Mouse (Mus musculus) midbrain, embryonic 16.5 days (tissue): ENCODE data around the gene Npat. TPM values are rescaled to one million over a fixed set of nuclear protein-coding genes. Genes with fewer than 3 reads are reported as not detected.

Source experiments
- ATAC-seq: fragments of 200-750 bp; cut with Nextera tagmentation; 2 replicates; pipeline ENCODE4 v1.8.0; 2017; ENCODE audit warnings: moderate TSS enrichment
- H3K27ac ChIP-seq: fragments of 300-500 bp; sonication (generic); 2 replicates; pipeline ENCODE4 v1.5.1; 2014; ENCODE audit warnings: mild to moderate bottlenecking, low read length, mixed read lengths
- H3K27me3 ChIP-seq: fragments of 300-500 bp; sonication (generic); 2 replicates; pipeline ENCODE4 v1.6.1; 2014; ENCODE audit warnings: low read depth, low read length, mixed read lengths; ENCODE audit not compliant: control insufficient read depth, insufficient read depth
- H3K36me3 ChIP-seq: fragments of 300-500 bp; sonication (generic); 2 replicates; pipeline ENCODE4 v1.6.1; 2014; ENCODE audit warnings: mild to moderate bottlenecking, low read length, moderate library complexity, mixed read lengths; ENCODE audit not compliant: control insufficient read depth, insufficient read depth
- H3K4me1 ChIP-seq: fragments of 300-500 bp; sonication (generic); 2 replicates; pipeline ENCODE4 v1.6.1; 2014; ENCODE audit warnings: mild to moderate bottlenecking, low read length, mixed read lengths; ENCODE audit not compliant: control insufficient read depth, insufficient read depth
- H3K4me2 ChIP-seq: fragments of 300-500 bp; sonication (generic); 2 replicates; pipeline ENCODE4 v1.6.1; 2014; ENCODE audit warnings: mild to moderate bottlenecking, low read length, mixed read lengths
- H3K4me3 ChIP-seq: fragments of 300-500 bp; sonication (generic); 2 replicates; pipeline ENCODE4 v1.5.1; 2014; ENCODE audit warnings: low read depth, mild to moderate bottlenecking, low read length, moderate library complexity, mixed read lengths
- H3K9ac ChIP-seq: fragments of 300-500 bp; sonication (generic); 2 replicates; pipeline ENCODE4 v1.6.1; 2014; ENCODE audit warnings: low read depth, low read length, mixed read lengths
- H3K9me3 ChIP-seq: fragments of 300-500 bp; sonication (generic); replicated peaks from 2 replicates; pipeline ENCODE4 v1.6.1; 2014; ENCODE audit warnings: mild to moderate bottlenecking, low read length, mixed read lengths; ENCODE audit not compliant: control insufficient read depth, poor library complexity, severe bottlenecking
- WGBS: fragments of 180-500 bp; shearing (Covaris S2); extraction: QIAGEN DNeasy Blood & Tissue Kit; methylation state at CpG from one replicate; pipeline ENCODE4 v1.1.7; 2014; 5-methylcytosine and 5-hydroxymethylcytosine counted together
- polyA plus RNA-seq: library from polyadenylated mRNA; unstranded; fragments of >200 nt; fragmentation: Nextera tagmentation; extraction: Ambion mirVana; gene quantifications from 2 replicates; pipeline ENCODE4 v1.2.1, GENCODE M21; 2015

Gene Npat
- 11.1 and 11.2 TPM in 2 replicates for polyA plus RNA-seq

GRCm38 (mm10) chr9:53536558-53537320 is at the start of gene Npat, which contains the start of gene Atm:
Npat (plus strand) TSS chr9:53537047.
Atm (minus strand) TSS chr9:53536740.
- H3K27ac ChIP-seq, result peak within 1 kb of the TSS; percentile 88
- no peaks in the 10 kb centered on the region for H3K9me3 ChIP-seq
- WGBS, result under 1% methylated on average over 69 of the region's 69 CpGs
- peak within 1 kb of the TSS; percentile 96 for H3K4me2 ChIP-seq
- H3K4me3 ChIP-seq, result peak within 1 kb of the TSS; percentile 85
- no peaks in the 10 kb centered on the region for H3K36me3 ChIP-seq
- H3K27me3 ChIP-seq, result no peaks in the 10 kb centered on the region
- ATAC-seq, result peak; percentile 100
- H3K9ac ChIP-seq, result peak within 1 kb of the TSS; percentile 84
- peaks cover 22% of the 10 kb centered on the region for H3K4me1 ChIP-seq

- Histone ChIP-seq H3K27me3 (no peaks in the 10 kb centered on the region), H3K36me3 (peaks cover 9% of the 10 kb centered on the region; the same call in 1 of the 2 replicates), H3K27ac (no peak overlapping the region), H3K4me3 (no peak overlapping the region), H3K4me2 (no peak overlapping the region), H3K9me3 (no peaks in the 10 kb centered on the region), H3K9ac (no peak overlapping the region), H3K4me1 (no peaks in the 10 kb centered on the region)
- 88% methylated on average over 7 of the region's 7 CpGs for WGBS
- ATAC-seq, result no peak
Measured at GRCm38 (mm10) chr9:53508053-53508452, 28.8 kb upstream of the Npat start.

- no peak for ATAC-seq
- Histone ChIP-seq H3K4me3 (no peak overlapping the region), H3K4me1 (no peaks in the 10 kb centered on the region), H3K9me3 (no peaks in the 10 kb centered on the region), H3K27me3 (no peaks in the 10 kb centered on the region), H3K9ac (no peak overlapping the region), H3K27ac (no peak overlapping the region), H3K4me2 (no peak overlapping the region), H3K36me3 (peaks cover 4% of the 10 kb centered on the region; the same call in 1 of the 2 replicates)
Measured at GRCm38 (mm10) chr9:53514091-53514490, 22.8 kb upstream of the Npat start.

GRCm38 (mm10) chr9:53517373-53518009 is 19.4 kb upstream of the Npat start:
- Histone ChIP-seq H3K4me1 (no peaks in the 10 kb centered on the region), H3K27me3 (no peaks in the 10 kb centered on the region), H3K4me2 (no peak overlapping the region), H3K9me3 (no peaks in the 10 kb centered on the region), H3K4me3 (no peak overlapping the region), H3K9ac (no peak overlapping the region), H3K27ac (no peak overlapping the region), H3K36me3 (no peaks in the 10 kb centered on the region)
- no peak for ATAC-seq
- 49% methylated on average over 9 of the region's 9 CpGs for WGBS

- no peaks in the 10 kb centered on the region for H3K27me3 ChIP-seq
- H3K27ac ChIP-seq, result peak overlapping the region; percentile 72
- H3K9me3 ChIP-seq, result no peaks in the 10 kb centered on the region
- 0 out of 2 replicates have a peak, but pooled peaks cover 2% of the 10 kb centered on the region for H3K36me3 ChIP-seq
- H3K4me1 ChIP-seq, result peaks cover 22% of the 10 kb centered on the region
- H3K9ac ChIP-seq, result peak overlapping the region; percentile 71
- WGBS, result 23% methylated on average over 17 of the region's 17 CpGs
- peak overlapping the region; percentile 85 for H3K4me3 ChIP-seq
- peak overlapping the region; percentile 96 for H3K4me2 ChIP-seq
- ATAC-seq, result no peak
Measured at GRCm38 (mm10) chr9:53535416-53536320, 1.2 kb upstream of the Npat start.

- Histone ChIP-seq H3K27ac (peak overlapping the region; percentile 88), H3K27me3 (no peaks in the 10 kb centered on the region), H3K9ac (peak overlapping the region; percentile 84), H3K4me3 (peak overlapping the region; percentile 85), H3K36me3 (no peaks in the 10 kb centered on the region), H3K4me1 (peaks cover 22% of the 10 kb centered on the region), H3K9me3 (no peaks in the 10 kb centered on the region), H3K4me2 (peak overlapping the region; percentile 73)
- WGBS, result under 1% methylated on average over 29 of the region's 34 CpGs
- ATAC-seq, result no peak
Measured at GRCm38 (mm10) chr9:53537336-53537965, 604 bp downstream of the Npat start.

- Histone ChIP-seq H3K27me3 (no peaks in the 10 kb centered on the region), H3K9ac (no peak overlapping the region), H3K4me1 (no peaks in the 10 kb centered on the region), H3K27ac (no peak overlapping the region), H3K4me3 (no peak overlapping the region), H3K9me3 (no peaks in the 10 kb centered on the region), H3K36me3 (peaks cover 32% of the 10 kb centered on the region), H3K4me2 (no peak overlapping the region)
- 85% methylated on average over 6 of the region's 6 CpGs for WGBS
- no peak for ATAC-seq
Measured at GRCm38 (mm10) chr9:53570662-53571061, 33.8 kb downstream of the Npat start.

- H3K9me3 ChIP-seq, result no peaks in the 10 kb centered on the region
- H3K4me1 ChIP-seq, result no peaks in the 10 kb centered on the region
- WGBS, result 96% methylated on average over 7 of the region's 7 CpGs
- no peak overlapping the region for H3K4me3 ChIP-seq
- no peak overlapping the region for H3K4me2 ChIP-seq
- H3K27me3 ChIP-seq, result no peaks in the 10 kb centered on the region
- peaks cover 25% of the 10 kb centered on the region for H3K36me3 ChIP-seq
- ATAC-seq, result no peak
- H3K27ac ChIP-seq, result no peak overlapping the region
- no peak overlapping the region for H3K9ac ChIP-seq
Measured at GRCm38 (mm10) chr9:53572516-53573307, 35.9 kb downstream of the Npat start.
